Mouse (Mus musculus): Measurements from ENCODE around the gene Faf2. TPM values are rescaled to one million over a fixed set of nuclear protein-coding genes. Genes with fewer than 3 reads are reported as not detected.
A peak's percentile ranks its signal among the peaks of the same experiment; 100 is the strongest.

The Faf2 gene
- polyA plus RNA-seq, 1 experiment from 2014 or later, result 69.9 TPM

DNA sequence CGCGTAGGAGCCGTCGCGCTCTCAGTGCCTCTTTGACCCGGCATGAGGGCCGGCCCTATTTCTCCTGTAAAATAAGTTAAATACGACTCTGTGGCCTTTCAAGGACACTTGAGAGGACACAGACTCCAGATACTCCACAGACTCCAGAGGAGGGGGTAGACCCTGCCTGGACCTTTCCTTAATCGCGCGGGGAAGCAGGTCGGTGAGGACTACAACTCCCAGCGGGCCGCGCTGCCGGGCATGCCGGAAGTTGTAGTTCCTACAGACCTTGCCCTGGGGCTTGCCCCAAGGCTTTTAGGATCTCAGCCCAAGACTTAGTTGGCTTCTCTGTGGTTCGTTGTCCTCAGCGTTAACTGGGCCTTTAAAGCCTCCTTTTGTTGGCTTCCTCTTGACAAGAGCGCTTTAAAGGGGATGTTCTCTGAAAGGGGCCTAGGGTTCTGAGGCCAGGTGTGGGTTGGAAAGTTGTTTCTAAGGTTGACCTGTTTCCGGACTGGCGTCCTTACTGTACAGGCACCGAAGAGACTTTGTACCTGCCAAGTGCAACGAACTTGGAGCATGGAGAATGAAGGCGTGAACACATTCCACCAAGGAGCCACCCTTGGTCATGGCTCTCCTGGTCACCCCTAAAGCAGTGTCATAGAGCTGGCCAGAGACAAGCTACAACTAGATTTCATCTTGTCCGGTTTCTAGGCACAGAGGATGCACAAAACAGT lies 72.9 kb downstream of the Faf2 start:
- Histone ChIP-seq H3K27me3 (replicated peaks) (no peaks in the 10 kb centered on the region), H3K4me3 (replicated peaks) (peak overlapping the region; percentile 99), H3K9ac (peak overlapping the region; percentile 37; the same call in 1 of the 2 replicates), H3K4me1 (peaks cover 25% of the 10 kb centered on the region), H3K9me3 (no peaks in the 10 kb centered on the region), H3K27ac (peak overlapping the region; percentile 98), H3K4me2 (peak overlapping the region; percentile 86), H3K36me3 (no peaks in the 10 kb centered on the region)
- WGBS, result 14% methylated on average over 26 of the region's 26 CpGs
- ATAC-seq (ENCODE audit: insufficient read depth, low FRiP score, low read depth), result peak; percentile 76

DNA sequence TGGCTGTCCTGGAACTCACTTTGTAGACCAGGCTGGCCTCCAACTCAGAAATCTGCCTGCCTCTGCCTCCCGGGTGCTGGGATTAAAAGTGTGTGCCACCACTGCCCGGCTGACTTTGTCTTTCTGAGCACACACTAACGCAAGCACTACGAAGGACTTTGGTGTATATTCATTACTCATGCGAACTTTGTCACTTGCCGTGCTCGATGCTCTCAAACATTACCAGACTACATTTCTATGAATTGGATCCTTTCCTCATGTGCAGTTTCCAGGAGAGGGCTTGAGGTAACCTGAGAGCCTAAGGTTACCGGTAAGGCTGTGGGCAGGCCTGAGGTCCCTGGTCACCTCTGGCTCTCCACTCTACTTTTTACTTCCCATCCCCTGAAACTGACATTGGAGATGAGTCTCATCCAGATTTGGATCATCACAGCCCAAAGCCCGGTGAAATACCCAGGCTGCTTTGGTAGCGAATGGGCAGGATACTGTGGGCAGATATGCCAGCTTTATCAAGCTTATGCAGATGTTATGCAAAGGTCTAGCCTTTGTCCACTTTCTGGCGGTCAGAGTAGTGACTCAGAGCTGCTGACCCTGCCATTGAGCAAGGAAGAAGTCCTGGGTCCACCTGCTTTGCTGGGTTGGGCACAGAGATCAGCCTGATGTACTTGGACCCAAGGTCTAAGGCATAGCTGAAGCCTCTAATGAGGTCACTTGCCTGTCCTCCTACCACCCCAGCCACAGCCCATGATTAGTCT lies 74.1 kb downstream of the Faf2 start:
- 86% methylated on average over 11 of the region's 11 CpGs for WGBS
- Histone ChIP-seq H3K4me2 (no peak overlapping the region), H3K4me1 (peaks cover 25% of the 10 kb centered on the region), H3K27ac (no peak overlapping the region), H3K36me3 (no peaks in the 10 kb centered on the region), H3K27me3 (replicated peaks) (no peaks in the 10 kb centered on the region), H3K4me3 (replicated peaks) (no peak overlapping the region), H3K9ac (no peak overlapping the region), H3K9me3 (no peaks in the 10 kb centered on the region)
- no peak for ATAC-seq (ENCODE audit: insufficient read depth, low FRiP score, low read depth)

DNA sequence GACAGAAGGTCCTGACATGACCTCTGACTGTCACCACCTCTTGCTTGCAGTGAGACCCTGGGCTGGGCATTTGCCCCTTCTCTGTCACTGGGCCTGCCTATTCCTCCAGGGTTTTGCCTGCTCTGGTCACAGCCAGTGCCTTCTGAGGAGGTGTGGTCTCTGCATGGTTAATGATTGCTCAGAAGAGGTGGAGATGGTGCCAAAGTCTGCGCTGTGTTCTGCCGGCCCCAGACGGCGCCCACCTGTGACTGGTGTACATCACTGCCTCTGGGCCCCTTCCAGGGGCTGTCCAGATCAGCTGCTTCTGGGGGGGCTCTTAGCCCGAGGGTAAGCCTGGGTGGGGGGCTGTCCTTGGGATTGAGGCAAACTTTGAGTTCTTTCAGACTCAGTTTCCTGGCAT lies 79.7 kb downstream of the Faf2 start, which contains the start of gene Cdhr2:
Gene Cdhr2, plus strand, starts transcription at position 219 of the 400 bp plus-strand sequence.
- H3K4me1 ChIP-seq, result 0 out of 2 replicates have a peak, but pooled peaks cover 5% of the 10 kb centered on the region
- H3K27ac ChIP-seq, result no peak within 1 kb of the TSS
- H3K9me3 ChIP-seq, result no peaks in the 10 kb centered on the region
- H3K4me2 ChIP-seq, result peak within 1 kb of the TSS; percentile 31
- ATAC-seq (ENCODE audit: insufficient read depth, low FRiP score, low read depth), result peak; percentile 61
- WGBS, result 48% methylated on average over 5 of the region's 5 CpGs
- no peak within 1 kb of the TSS for H3K9ac ChIP-seq
- H3K4me3 ChIP-seq (replicated peaks), result 0 out of 2 replicates have a peak within 1 kb of the TSS, but pooled peaks have one; percentile 13
- H3K36me3 ChIP-seq, result no peaks in the 10 kb centered on the region
- no peaks in the 10 kb centered on the region for H3K27me3 ChIP-seq (replicated peaks)

DNA sequence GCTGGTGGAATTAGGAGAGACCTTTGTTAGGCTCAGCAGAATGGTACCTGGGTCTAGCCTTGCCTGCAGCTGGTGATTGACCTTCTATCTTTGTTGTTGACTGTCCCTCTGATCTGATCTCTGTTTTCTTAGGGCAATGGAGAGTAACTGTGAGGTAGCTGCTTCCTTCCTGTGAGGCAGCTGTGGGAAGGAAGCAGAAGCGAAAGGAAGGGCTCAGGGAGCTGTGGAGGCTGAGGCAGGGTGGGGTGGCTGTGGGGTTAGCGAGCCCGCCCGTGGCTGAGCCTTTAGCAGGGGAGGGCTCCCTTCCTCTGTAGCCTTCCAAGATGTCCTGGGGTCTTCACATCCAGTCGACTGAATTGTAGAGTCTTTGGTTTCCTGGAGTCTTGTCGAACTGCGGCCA lies 80.9 kb downstream of the Faf2 start:
- H3K27ac ChIP-seq, result no peak overlapping the region
- H3K27me3 ChIP-seq (replicated peaks), result no peaks in the 10 kb centered on the region
- 0 out of 2 replicates have a peak, but pooled peaks cover 5% of the 10 kb centered on the region for H3K4me1 ChIP-seq
- no peak overlapping the region for H3K4me2 ChIP-seq
- 68% methylated on average over 7 of the region's 7 CpGs for WGBS
- no peaks in the 10 kb centered on the region for H3K36me3 ChIP-seq
- ATAC-seq (ENCODE audit: insufficient read depth, low FRiP score, low read depth), result no peak
- no peaks in the 10 kb centered on the region for H3K9me3 ChIP-seq
- no peak overlapping the region for H3K9ac ChIP-seq
- no peak overlapping the region for H3K4me3 ChIP-seq (replicated peaks)

DNA sequence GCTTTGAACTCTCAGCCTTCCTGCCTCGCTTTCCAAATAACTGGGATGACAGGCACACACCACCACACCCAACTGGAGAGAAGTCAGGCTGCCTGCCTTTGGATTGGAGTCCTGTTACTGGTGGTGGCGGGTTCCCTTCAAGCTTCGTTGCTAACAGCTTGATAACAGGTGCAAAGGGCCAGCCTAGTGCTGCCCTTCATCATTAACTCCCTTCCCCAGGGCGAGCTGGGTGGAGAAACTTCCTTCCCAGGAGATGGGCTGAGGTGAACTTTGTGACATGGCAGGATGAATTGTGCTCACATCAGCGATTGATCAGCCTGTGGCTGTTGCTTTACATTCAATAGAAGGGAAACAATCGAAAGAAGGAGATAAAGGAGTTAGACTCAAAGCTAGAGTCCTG lies 83.3 kb downstream of the Faf2 start:
- Histone ChIP-seq H3K4me1 (0 out of 2 replicates have a peak, but pooled peaks cover 5% of the 10 kb centered on the region), H3K36me3 (no peaks in the 10 kb centered on the region), H3K27ac (no peak overlapping the region), H3K4me2 (no peak overlapping the region), H3K27me3 (replicated peaks) (no peaks in the 10 kb centered on the region), H3K9ac (no peak overlapping the region), H3K4me3 (replicated peaks) (no peak overlapping the region), H3K9me3 (no peaks in the 10 kb centered on the region)
- 46% methylated on average over 6 of the region's 6 CpGs for WGBS
- no peak for ATAC-seq (ENCODE audit: insufficient read depth, low FRiP score, low read depth)

DNA sequence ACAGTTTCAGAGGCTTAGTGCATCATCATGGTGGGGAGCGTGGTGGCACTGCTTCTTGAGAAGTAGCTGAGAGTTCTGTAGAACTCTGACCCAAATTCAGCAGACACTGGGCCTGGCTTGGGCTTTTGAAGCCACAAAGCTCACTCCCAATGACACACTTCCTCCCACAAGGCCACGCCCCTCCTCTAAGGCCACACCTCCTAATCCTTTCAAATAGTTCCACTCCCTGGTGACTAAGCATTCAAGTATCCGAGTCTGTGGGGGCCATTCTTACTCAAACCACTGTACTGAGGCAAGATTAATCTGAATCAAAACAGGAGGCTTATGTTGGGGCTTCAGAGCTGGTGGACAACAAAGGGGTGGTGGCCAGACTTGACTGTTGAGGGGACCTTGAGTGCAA lies 89.3 kb downstream of the Faf2 start:
- H3K4me2 ChIP-seq, result no peak overlapping the region
- ATAC-seq (ENCODE audit: insufficient read depth, low FRiP score, low read depth), result no peak
- H3K9ac ChIP-seq, result no peak overlapping the region
- no peaks in the 10 kb centered on the region for H3K27me3 ChIP-seq (replicated peaks)
- no peaks in the 10 kb centered on the region for H3K9me3 ChIP-seq
- H3K27ac ChIP-seq, result no peak overlapping the region
- no peaks in the 10 kb centered on the region for H3K4me1 ChIP-seq
- no peaks in the 10 kb centered on the region for H3K36me3 ChIP-seq
- WGBS, result 85% methylated on average over 3 of the region's 3 CpGs
- H3K4me3 ChIP-seq (replicated peaks), result no peak overlapping the region

Small RNAs within 50 kb of the gene (microRNA-seq; reads per million reads assigned to microRNA genes)
- not detected for gene Gm24195

Other genes with a start within 250 kb of the Faf2 start
- 104 and 109 TPM in 2 replicates for gene Thoc3, start 152.9 kb upstream of the Faf2 start, polyA plus RNA-seq (2015; fragmentation: Nextera tagmentation; extraction: Ambion mirVana)
- gene Simc1, start 118.0 kb upstream of the Faf2 start, polyA plus RNA-seq (2015; fragmentation: Nextera tagmentation; extraction: Ambion mirVana), result 8.7 and 9.7 TPM in 2 replicates
- gene 4833439L19Rik, start 56.3 kb upstream of the Faf2 start, polyA plus RNA-seq (2015; fragmentation: Nextera tagmentation; extraction: Ambion mirVana), result 109 and 115 TPM in 2 replicates
- gene Arl10, start 46.8 kb upstream of the Faf2 start, polyA plus RNA-seq (2015; fragmentation: Nextera tagmentation; extraction: Ambion mirVana), result 25.9 and 26.3 TPM in 2 replicates
- 85.9 and 88.2 TPM in 2 replicates for gene Nop16, start 31.7 kb upstream of the Faf2 start, polyA plus RNA-seq (2015; fragmentation: Nextera tagmentation; extraction: Ambion mirVana)
- gene Higd2a, start 31.6 kb upstream of the Faf2 start, polyA plus RNA-seq (2015; fragmentation: Nextera tagmentation; extraction: Ambion mirVana), result 193 and 207 TPM in 2 replicates
- gene Cltb, start 10.4 kb upstream of the Faf2 start, polyA plus RNA-seq (2015; fragmentation: Nextera tagmentation; extraction: Ambion mirVana), result 62.5 and 82.6 TPM in 2 replicates
- gene Rnf44, start 72.1 kb downstream of the Faf2 start, polyA plus RNA-seq (2015; fragmentation: Nextera tagmentation; extraction: Ambion mirVana), result 69.1 and 76.4 TPM in 2 replicates
- 7.9 and 8.7 TPM in 2 replicates for gene Cdhr2, start 79.7 kb downstream of the Faf2 start, polyA plus RNA-seq (2015; fragmentation: Nextera tagmentation; extraction: Ambion mirVana)
- gene Gprin1, start 128.1 kb downstream of the Faf2 start, polyA plus RNA-seq (2015; fragmentation: Nextera tagmentation; extraction: Ambion mirVana), result 0.77 and 0.80 TPM in 2 replicates
- 0.21 and 0.37 TPM in 2 replicates for gene Sncb, start 144.8 kb downstream of the Faf2 start, polyA plus RNA-seq (2015; fragmentation: Nextera tagmentation; extraction: Ambion mirVana)
- not detected in 2 replicates for gene Eif4e1b, start 162.2 kb downstream of the Faf2 start, polyA plus RNA-seq (2015; fragmentation: Nextera tagmentation; extraction: Ambion mirVana)
- gene Tspan17, start 167.6 kb downstream of the Faf2 start, polyA plus RNA-seq (2015; fragmentation: Nextera tagmentation; extraction: Ambion mirVana), result 14.7 and 15.6 TPM in 2 replicates